Mouse (Mus musculus) C2C12 (cell line): ENCODE data around the gene Hsf2bp. TPM values are rescaled to one million over a fixed set of nuclear protein-coding genes. Genes with fewer than 3 reads are reported as not detected.

Experiments used
- H3K27me3 ChIP-seq: one replicate; pipeline ENCODE4 v1.6.1; 2011; ENCODE audit not compliant: control insufficient read depth, insufficient read depth, insufficient read length
- H3K36me3 ChIP-seq: one replicate; pipeline ENCODE4 v1.6.1; 2011; ENCODE audit not compliant: control insufficient read depth, insufficient read depth
- H3K4me3 ChIP-seq: one replicate; pipeline ENCODE4 v1.5.1; 2011; ENCODE audit warnings: mild to moderate bottlenecking, control low read depth; ENCODE audit not compliant: poor library complexity, insufficient read depth, severe bottlenecking
- H3K79me2 ChIP-seq: one replicate; pipeline ENCODE4 v1.6.1; 2011; ENCODE audit not compliant: control insufficient read depth, insufficient read depth
- H3K79me3 ChIP-seq: one replicate; pipeline ENCODE4 v1.6.1; 2011; ENCODE audit warnings: low read depth, control low read depth
- H3ac ChIP-seq: one replicate; pipeline ENCODE3; 2011; ENCODE audit warnings: low read depth; ENCODE audit not compliant: control insufficient read depth, insufficient read length
- CEBPB ChIP-seq: IDR thresholded peaks from one replicate; pipeline ENCODE4 v1.6.1; 2011; ENCODE audit warnings: low read depth, mild to moderate bottlenecking, control low read depth, moderate library complexity
- CTCF ChIP-seq: IDR thresholded peaks from one replicate; pipeline ENCODE4 v1.5.1; 2011; ENCODE audit not compliant: control insufficient read depth, insufficient read depth, insufficient read length
- FOSL1 ChIP-seq: IDR thresholded peaks from one replicate; pipeline ENCODE4 v1.8.0; 2011; ENCODE audit warnings: mild to moderate bottlenecking, low read length; ENCODE audit not compliant: poor library complexity, insufficient read depth, severe bottlenecking
- MAX ChIP-seq: IDR thresholded peaks from one replicate; pipeline ENCODE4 v1.6.1; 2011; ENCODE audit warnings: mild to moderate bottlenecking, control low read depth
- MYOD1 ChIP-seq: IDR thresholded peaks from one replicate; pipeline ENCODE4 v1.6.1; 2011; ENCODE audit warnings: low read depth; ENCODE audit not compliant: control insufficient read depth, insufficient read length
- MYOG ChIP-seq: IDR thresholded peaks from one replicate; pipeline ENCODE4 v1.6.1; 2011; ENCODE audit not compliant: control insufficient read depth, insufficient read length; ENCODE audit errors: extremely low read depth
- USF1 ChIP-seq: IDR thresholded peaks from one replicate; pipeline ENCODE4 v1.6.1; 2011; ENCODE audit warnings: low read depth, mild to moderate bottlenecking, control low read depth, moderate library complexity
- polyA plus RNA-seq: library from polyadenylated mRNA; unstranded; fragments of >200 nt; fragmentation: generic; extraction: Trizol; gene quantifications from one replicate; pipeline ENCODE4 v1.2.1, GENCODE M21; 2012; ENCODE audit warnings: missing spikeins

Gene Hsf2bp
- polyA plus RNA-seq, 1 experiment, result 1.1 TPM

GRCm38 (mm10) chr17:31896311-31896710 is 139.8 kb downstream of the Hsf2bp start:
- no peaks in the 10 kb centered on the region for H3K36me3 ChIP-seq
- no peaks in the 10 kb centered on the region for H3K79me3 ChIP-seq
- TF ChIP-seq CTCF, result no peak
- TF ChIP-seq FOSL1, result no peak
- no peak for TF ChIP-seq MAX
- no peak for TF ChIP-seq MYOG
- no peak for TF ChIP-seq MYOD1
- no peak for TF ChIP-seq USF1
- TF ChIP-seq CEBPB, result no peak
- no peak overlapping the region for H3ac ChIP-seq
- no peak overlapping the region for H3K4me3 ChIP-seq
- H3K79me2 ChIP-seq, result no peaks in the 10 kb centered on the region
- H3K27me3 ChIP-seq, result no peaks in the 10 kb centered on the region

Other genes starting within 250 kb of the Hsf2bp start
- gene Sik1, start 180.5 kb downstream of the Hsf2bp start, polyA plus RNA-seq, result 9.3 TPM
- 21.0 TPM for gene Rrp1b, start 249 bp downstream of the Hsf2bp start, polyA plus RNA-seq
- 14.8 TPM for gene Notch3, start 130.5 kb upstream of the Hsf2bp start, polyA plus RNA-seq
- gene Ephx3, start 153.2 kb upstream of the Hsf2bp start, polyA plus RNA-seq, result 0.12 TPM
- gene Brd4, start 248.4 kb upstream of the Hsf2bp start, polyA plus RNA-seq, result 46.9 TPM